Mouse (Mus musculus) G1E (cell line): Measurements from ENCODE around the gene Krt2. TPM values are rescaled to one million over a fixed set of nuclear protein-coding genes. Genes with fewer than 3 reads are reported as not detected.

Experiments
- ATAC-seq: 2 replicates; pipeline ENCODE4 v1.8.0; 2016; ENCODE audit warnings: mild to moderate bottlenecking; ENCODE audit not compliant: insufficient number of reproducible peaks, poor library complexity, low FRiP score, severe bottlenecking; ENCODE audit errors: extremely low read depth
- DNase-seq: peaks from one replicate; pipeline ENCODE4 v3.0.0; 2012; ENCODE audit warnings: low spot score
- H3K27me3 ChIP-seq: 2 replicates; pipeline ENCODE4 v1.6.1; 2012; ENCODE audit warnings: mild to moderate bottlenecking, low read length, inconsistent platforms; ENCODE audit not compliant: insufficient read depth
- H3K36me3 ChIP-seq: replicated peaks from 2 replicates; pipeline ENCODE3; 2012; ENCODE audit warnings: mild to moderate bottlenecking, inconsistent platforms
- H3K4me1 ChIP-seq: 2 replicates; pipeline ENCODE4 v1.6.1; 2012; ENCODE audit warnings: low read depth, low read length, inconsistent platforms, mixed read lengths; ENCODE audit not compliant: insufficient read depth
- H3K4me3 ChIP-seq: 2 replicates; pipeline ENCODE4 v1.5.1; 2012; ENCODE audit warnings: low read depth, mild to moderate bottlenecking, inconsistent platforms, low read length, moderate library complexity, mixed read lengths
- H3K9me3 ChIP-seq: replicated peaks from 2 replicates; pipeline ENCODE4 v1.6.1; 2012; ENCODE audit warnings: inconsistent platforms
- CTCF ChIP-seq: IDR thresholded peaks from 2 replicates; pipeline ENCODE4 v1.5.1; 2012; ENCODE audit warnings: low read depth, low read length, inconsistent platforms, mixed read lengths
- GATA1 ChIP-seq: IDR thresholded peaks from 2 replicates; pipeline ENCODE4 v1.6.1; 2012; ENCODE audit warnings: borderline replicate concordance, low read length, inconsistent platforms, mixed read lengths
- GATA2 ChIP-seq: IDR thresholded peaks from 2 replicates; pipeline ENCODE4 v1.6.1; 2012; ENCODE audit warnings: low read depth, low read length, inconsistent platforms, borderline replicate concordance
- POLR2AphosphoS5 ChIP-seq: IDR thresholded peaks from 2 replicates; pipeline ENCODE4 v1.6.1; 2012; ENCODE audit warnings: low read depth, low read length, inconsistent platforms; ENCODE audit not compliant: insufficient replicate concordance
- TAL1 ChIP-seq: conservative IDR thresholded peaks from 2 replicates; pipeline ENCODE4 v1.6.1; 2012; ENCODE audit warnings: low read depth, low read length, inconsistent platforms, mixed read lengths
- polyA plus RNA-seq: library from polyadenylated mRNA; stranded (reverse); fragments of >175 nt; gene quantifications from 2 replicates; pipeline ENCODE4 v1.2.3, GENCODE M21; 2012
- total RNA-seq, 2 experiments: library from RNA; stranded (forward) in 1 of 2; stranded (reverse) in 1 of 2; fragments of 200-1000 nt in 1 of 2; fragments of >200 nt in 1 of 2; fragmentation: Nextera tagmentation in 1 of 2; gene quantifications; 2 replicates each; pipeline ENCODE4 v1.2.3; 2014 to 2017

Krt2 gene
- not detected in 2 replicates for total RNA-seq (2014; fragmentation: Nextera tagmentation)
- not detected in 2 replicates for total RNA-seq (2017)
- polyA plus RNA-seq, result not detected in 2 replicates

- Histone ChIP-seq H3K36me3 (no peaks in the 10 kb centered on the region), H3K4me1 (no peaks in the 10 kb centered on the region), H3K27me3 (peaks cover 3% of the 10 kb centered on the region; the same call in 1 of the 2 replicates), H3K9me3 (peaks cover 26% of the 10 kb centered on the region), H3K4me3 (no peak within 1 kb of the TSS)
- no peak for TF ChIP-seq POLR2AphosphoS5
- no peak for TF ChIP-seq GATA2
- TF ChIP-seq CTCF, result no peak
- no peak for TF ChIP-seq TAL1
- no peak for TF ChIP-seq GATA1
- no peak for ATAC-seq
- DNase-seq, result no peak
Measured at GRCm38 (mm10) chr15:101817875-101818274, at the start of gene Krt2. Gene Krt2 (minus strand): TSS chr15:101818169.

GRCm38 (mm10) chr15:101866754-101867153 lies 48.8 kb upstream of the Krt2 start:
- no peak for ATAC-seq
- peaks cover 10% of the 10 kb centered on the region for H3K9me3 ChIP-seq
- no peak for DNase-seq
- H3K27me3 ChIP-seq, result no peaks in the 10 kb centered on the region
- TF ChIP-seq CTCF, result no peak
- no peak for TF ChIP-seq POLR2AphosphoS5
- TF ChIP-seq TAL1, result no peak
- TF ChIP-seq GATA1, result no peak
- no peak for TF ChIP-seq GATA2
- no peaks in the 10 kb centered on the region for H3K36me3 ChIP-seq
- no peak overlapping the region for H3K4me3 ChIP-seq
- H3K4me1 ChIP-seq, result no peaks in the 10 kb centered on the region

GRCm38 (mm10) chr15:101860421-101861130 lies 42.6 kb upstream of the Krt2 start:
- DNase-seq (no peak), ATAC-seq (no peak)
- Histone ChIP-seq H3K4me1 (no peaks in the 10 kb centered on the region), H3K36me3 (no peaks in the 10 kb centered on the region), H3K4me3 (no peak overlapping the region), H3K27me3 (no peaks in the 10 kb centered on the region), H3K9me3 (peaks cover 25% of the 10 kb centered on the region)
- TF ChIP-seq TAL1 (no peak), GATA2 (no peak), CTCF (no peak), POLR2AphosphoS5 (no peak), GATA1 (no peak)

- Histone ChIP-seq H3K4me1 (no peaks in the 10 kb centered on the region), H3K27me3 (no peaks in the 10 kb centered on the region), H3K9me3 (peaks cover 22% of the 10 kb centered on the region), H3K36me3 (no peaks in the 10 kb centered on the region), H3K4me3 (no peak overlapping the region)
- DNase-seq (no peak), ATAC-seq (no peak)
- TF ChIP-seq GATA1 (no peak), POLR2AphosphoS5 (no peak)
Measured at GRCm38 (mm10) chr15:101859735-101860170, 41.8 kb upstream of the Krt2 start.

- no peak for ATAC-seq
- TF ChIP-seq CTCF, result no peak
- no peak for TF ChIP-seq GATA2
- TF ChIP-seq POLR2AphosphoS5, result no peak
- TF ChIP-seq TAL1, result no peak
- no peak for TF ChIP-seq GATA1
- Histone ChIP-seq H3K4me1 (no peaks in the 10 kb centered on the region), H3K27me3 (no peaks in the 10 kb centered on the region), H3K36me3 (no peaks in the 10 kb centered on the region), H3K9me3 (peaks cover 27% of the 10 kb centered on the region), H3K4me3 (no peak overlapping the region)
- DNase-seq, result no peak
Measured at GRCm38 (mm10) chr15:101858673-101859425, 40.9 kb upstream of the Krt2 start.

- H3K27me3 ChIP-seq, result no peaks in the 10 kb centered on the region
- TF ChIP-seq POLR2AphosphoS5 (no peak), GATA2 (no peak), TAL1 (no peak), GATA1 (no peak), CTCF (no peak)
Measured at GRCm38 (mm10) chr15:101856696-101857095, 38.7 kb upstream of the Krt2 start.

More at GRCm38 (mm10) chr15:101856696-101857095, 38.7 kb upstream of the Krt2 start:
- ATAC-seq (no peak), DNase-seq (no peak)
- Histone ChIP-seq H3K4me3 (no peak overlapping the region), H3K36me3 (no peaks in the 10 kb centered on the region), H3K4me1 (no peaks in the 10 kb centered on the region), H3K9me3 (peaks cover 31% of the 10 kb centered on the region)
